Mouse (Mus musculus): ENCODE results near the gene Tspan5.

Tspan5 gene

DNA sequence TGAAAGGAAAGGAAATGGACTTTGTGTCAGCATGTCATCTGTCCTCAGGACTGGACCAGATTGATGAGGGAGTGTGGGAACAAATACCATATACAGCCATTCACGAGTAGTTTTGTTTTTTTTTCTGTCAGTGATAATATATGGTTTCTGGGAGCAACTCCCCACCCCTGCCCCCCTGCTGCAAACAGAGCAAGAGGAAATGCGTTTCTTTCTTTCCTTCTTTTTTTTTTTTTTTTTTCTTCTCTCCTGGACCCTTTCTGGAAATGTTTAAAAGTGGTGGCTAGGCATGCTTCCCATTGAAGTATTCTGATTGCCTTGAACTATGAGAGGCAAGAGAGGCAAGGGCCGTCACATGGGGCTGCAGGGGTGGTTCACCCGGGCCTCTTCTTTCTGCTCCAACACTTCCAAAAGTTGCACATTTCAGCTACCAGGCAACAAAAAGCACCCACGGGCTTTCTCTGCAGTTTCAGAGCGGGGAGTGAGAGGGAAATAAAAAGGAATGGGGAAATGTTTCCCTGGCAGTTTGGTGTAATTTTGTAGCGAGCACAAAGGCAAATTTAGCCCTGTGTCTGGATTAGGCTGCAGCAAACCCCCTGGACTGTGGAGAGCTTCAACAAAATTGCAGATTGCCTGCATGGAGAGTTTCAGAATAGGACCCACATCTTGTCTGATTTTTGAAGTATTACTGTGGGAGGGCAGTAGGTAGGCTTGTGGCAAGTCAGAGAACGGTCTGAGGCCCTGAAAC, 2.2 kb downstream of the Tspan5 start:
- CTCF ChIA-PET = no interaction called here

GRCm38 (mm10) chr3:138745091-138745490, 3.1 kb downstream of the Tspan5 start:
- CTCF ChIA-PET = interaction anchor here (0.6 kb wide), 1 partner anchor 10 kb away, joined by 3 read pairs; no protein-coding TSS in a partner anchor

GRCm38 (mm10) chr3:138745596-138745995, 3.6 kb downstream of the Tspan5 start:
- CTCF ChIA-PET = interaction anchor here (0.6 kb wide), 1 partner anchor 10 kb away, joined by 3 read pairs; no protein-coding TSS in a partner anchor

DNA sequence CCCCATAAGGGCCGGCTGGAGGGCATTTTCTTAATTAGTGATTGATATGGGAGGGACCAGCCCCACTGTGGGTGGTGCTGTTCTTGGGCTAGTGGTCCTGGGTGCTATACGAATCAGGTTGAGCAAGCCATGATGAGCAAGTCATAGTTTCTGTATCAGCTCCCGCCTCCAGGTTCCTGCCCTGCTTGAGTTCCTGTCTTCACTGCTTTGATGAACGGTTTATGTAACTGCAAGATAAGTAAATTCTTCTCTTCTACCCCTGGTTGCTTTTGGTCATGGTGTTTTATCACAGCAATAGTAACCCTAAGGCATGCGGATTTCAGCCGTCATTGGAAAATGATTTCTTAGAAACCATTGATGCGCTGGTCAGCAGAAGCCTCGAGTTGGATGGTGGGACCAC, 4.6 kb downstream of the Tspan5 start:
- CTCF ChIA-PET = interaction anchor here (0.6 kb wide), 1 partner anchor 452 kb away, joined by 7 read pairs; no protein-coding TSS in a partner anchor

GRCm38 (mm10) chr3:138747035-138747434, 5.0 kb downstream of the Tspan5 start:
- CTCF ChIA-PET = no interaction called here

DNA sequence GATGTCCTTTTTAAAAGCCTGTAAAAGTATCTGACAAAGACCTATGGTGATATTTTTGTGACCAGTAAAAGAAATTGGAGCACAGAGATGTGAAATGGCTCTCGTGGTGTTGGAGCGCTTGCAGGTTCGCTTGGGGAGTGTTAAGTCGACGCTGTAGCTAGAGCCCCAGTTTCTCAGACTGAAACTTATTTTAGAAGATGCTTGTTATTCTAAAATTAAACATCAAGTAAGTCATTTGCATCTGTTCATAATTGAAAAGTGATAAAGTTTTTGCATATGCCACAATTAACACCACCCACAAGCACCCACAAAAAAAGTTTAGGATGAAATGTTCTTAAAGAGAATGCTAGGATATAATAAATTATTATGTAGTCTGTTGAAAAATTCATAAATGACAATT, 6.0 kb downstream of the Tspan5 start:
- CTCF ChIA-PET = no interaction called here

DNA sequence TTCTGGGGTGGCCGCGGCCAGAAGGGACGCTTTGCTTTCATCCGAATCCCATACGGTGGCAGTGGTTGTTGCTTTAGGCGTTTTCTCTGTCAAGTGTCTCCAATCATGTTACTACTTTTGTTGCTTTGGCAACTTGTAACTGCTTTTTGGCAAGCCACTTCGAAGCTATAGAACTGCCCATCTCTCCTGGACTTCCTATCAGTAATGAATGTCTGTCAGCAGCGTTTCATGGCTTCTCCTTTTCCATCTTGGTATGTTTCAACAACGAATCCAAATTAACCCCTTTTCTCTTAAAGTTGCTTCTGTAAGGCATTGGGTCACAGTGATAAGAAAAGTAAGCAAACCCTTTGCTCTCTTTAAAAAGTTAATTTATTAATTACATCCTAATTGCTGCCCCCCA, 7.7 kb downstream of the Tspan5 start:
- CTCF ChIA-PET = interaction anchor here (0.6 kb wide), 1 partner anchor 9 kb away, joined by 3 read pairs; no protein-coding TSS in a partner anchor

DNA sequence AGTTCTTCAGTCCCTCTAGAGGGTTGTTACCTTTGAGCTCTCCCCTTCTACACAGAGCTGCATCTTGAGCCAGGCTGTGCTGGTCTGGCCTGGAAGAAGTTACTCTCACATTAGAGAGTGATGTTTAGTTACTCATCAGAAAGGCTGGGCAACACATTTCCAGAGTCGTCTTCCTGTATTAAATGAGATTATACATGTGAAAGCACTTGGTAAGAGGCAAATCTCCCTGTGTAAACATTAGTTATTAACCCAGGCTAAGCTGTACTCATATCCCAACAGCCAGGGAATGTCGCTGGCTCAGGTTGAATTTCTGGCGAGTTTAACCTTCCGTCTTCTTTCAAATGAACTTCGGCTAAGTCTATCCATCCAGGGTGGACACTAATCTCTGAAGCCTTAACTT, 9.3 kb downstream of the Tspan5 start:
- CTCF ChIA-PET = no interaction called here

GRCm38 (mm10) chr3:138752056-138752455, 10.1 kb downstream of the Tspan5 start:
- CTCF ChIA-PET = no interaction called here

DNA sequence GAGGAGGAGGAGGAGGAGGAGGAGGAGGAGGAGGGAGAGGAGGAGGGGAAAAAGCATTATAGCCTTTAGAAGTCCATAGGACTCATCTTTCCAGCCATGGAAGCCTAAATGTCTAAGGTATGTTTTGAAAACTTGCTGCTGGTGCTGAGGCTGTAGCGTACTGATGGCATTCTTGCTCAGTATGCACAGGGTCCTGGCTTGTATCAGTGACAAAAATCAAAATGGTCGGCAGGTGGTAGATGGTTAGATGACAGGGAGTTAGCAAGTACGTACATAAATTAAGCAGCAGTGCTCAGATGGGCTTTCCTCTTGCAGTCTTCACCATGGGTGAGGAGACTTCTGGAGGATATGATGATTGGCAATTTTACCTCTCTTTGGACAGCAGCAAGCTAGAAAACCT, 10.8 kb downstream of the Tspan5 start:
- CTCF ChIA-PET = interaction anchor here (0.6 kb wide), 1 partner anchor 194 kb away, joined by 31 read pairs; no protein-coding TSS in a partner anchor

GRCm38 (mm10) chr3:138753182-138753885, 11.3 kb downstream of the Tspan5 start:
- CTCF ChIA-PET = interaction anchor here (0.6 kb wide), 2 partner anchors 37 to 194 kb away, joined by 7 to 31 read pairs; no protein-coding TSS in a partner anchor

- CTCF ChIA-PET = interaction anchor here (0.6 to 0.7 kb wide), 2 partner anchors 36 to 215 kb away, joined by 3 to 7 read pairs; no protein-coding TSS in a partner anchor
Observed at GRCm38 (mm10) chr3:138754328-138754727, 12.3 kb downstream of the Tspan5 start.

DNA sequence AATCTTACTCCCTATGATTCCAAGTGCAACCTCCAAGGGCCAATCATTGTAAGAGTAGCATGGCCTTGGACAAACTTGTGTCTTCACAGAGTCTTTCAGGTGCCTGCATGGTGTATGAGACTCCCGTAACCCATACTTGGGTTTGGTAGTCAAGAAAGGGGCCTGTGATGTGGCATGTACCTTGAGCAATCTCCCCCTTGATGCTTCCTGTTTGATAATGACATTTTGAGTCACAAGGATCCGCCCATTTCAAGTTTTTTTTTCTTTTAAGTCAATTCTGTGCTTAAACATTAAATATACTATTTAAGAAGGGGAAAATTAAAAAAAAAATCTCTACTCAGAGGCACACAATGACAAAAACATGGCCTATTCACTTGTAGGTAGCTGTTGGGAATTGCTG, 15.3 kb downstream of the Tspan5 start:
- CTCF ChIA-PET = interaction anchor here (0.7 kb wide), 1 partner anchor 473 kb away, joined by 5 read pairs; no protein-coding TSS in a partner anchor

- CTCF ChIA-PET = interaction anchor here (0.5 kb wide), 1 partner anchor 1828 kb away, joined by 7 read pairs; no protein-coding TSS in a partner anchor
Observed at GRCm38 (mm10) chr3:138759968-138760684, 18.1 kb downstream of the Tspan5 start.

DNA sequence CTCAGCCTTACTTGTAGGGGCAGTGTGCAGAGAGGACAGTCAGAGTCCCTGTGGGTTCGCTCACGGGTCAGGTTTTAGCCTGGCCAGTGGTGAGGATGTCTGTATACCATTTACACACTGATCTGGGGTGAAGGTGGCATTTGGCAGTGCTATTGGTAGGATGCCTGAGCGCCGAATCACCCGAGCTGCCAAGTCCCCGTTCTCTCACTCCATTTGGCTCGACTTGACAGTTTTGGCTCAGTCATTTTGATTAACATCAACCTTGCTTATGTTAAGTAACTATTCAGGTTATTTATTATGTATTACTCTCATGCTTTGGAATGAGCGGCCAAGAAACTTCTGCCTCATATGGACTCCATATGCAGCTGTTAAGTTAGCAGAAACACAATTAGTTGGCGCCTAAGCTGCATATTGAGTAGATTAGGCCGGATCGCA, 18.7 kb downstream of the Tspan5 start:
- CTCF ChIA-PET = interaction anchor here (0.5 kb wide), 1 partner anchor 1829 kb away, joined by 7 read pairs; no protein-coding TSS in a partner anchor

- CTCF ChIA-PET = no interaction called here
Observed at GRCm38 (mm10) chr3:138761531-138761930, 19.5 kb downstream of the Tspan5 start.

GRCm38 (mm10) chr3:138763941-138764340, 21.9 kb downstream of the Tspan5 start:
- CTCF ChIA-PET = no interaction called here

DNA sequence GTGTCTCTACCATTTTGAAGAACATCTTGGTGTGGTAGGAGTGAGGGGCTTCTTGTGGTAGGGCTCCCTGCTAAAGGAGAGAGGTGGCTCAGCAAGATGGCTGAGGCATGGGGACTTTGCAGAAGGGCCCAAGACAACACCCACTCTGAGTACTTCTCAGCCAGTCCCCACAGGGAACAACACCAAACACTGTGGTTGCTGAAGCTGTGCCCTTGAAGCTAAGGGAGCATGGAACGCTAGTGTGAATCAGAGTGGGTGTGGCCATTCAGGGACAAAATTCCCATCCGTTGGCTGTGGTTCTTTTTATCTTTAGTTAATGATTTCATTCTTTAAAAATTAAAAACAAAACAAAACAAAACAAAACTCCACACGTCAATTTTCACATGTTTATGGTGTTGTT, 22.8 kb downstream of the Tspan5 start:
- CTCF ChIA-PET = no interaction called here

DNA sequence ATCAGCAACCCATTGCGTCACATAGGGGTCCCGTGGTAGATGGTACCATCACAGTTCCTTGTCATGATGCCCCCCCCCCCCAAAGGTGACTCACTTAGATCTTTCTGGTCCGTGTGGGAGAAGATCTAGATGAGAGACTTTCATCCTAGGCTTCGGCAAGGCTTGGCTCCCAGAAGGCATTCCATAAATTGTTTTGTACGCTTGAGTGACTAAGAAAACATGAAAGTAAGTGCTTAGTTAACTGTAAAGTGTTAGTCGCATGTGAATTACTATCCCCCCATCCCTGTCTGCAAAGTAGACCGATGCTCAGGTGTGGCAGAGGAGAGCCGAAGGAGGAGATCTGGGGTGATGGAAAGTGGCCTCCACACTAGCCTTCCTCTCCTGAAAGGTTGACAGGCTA, 25.0 kb downstream of the Tspan5 start:
- CTCF ChIA-PET = no interaction called here

- CTCF ChIA-PET = no interaction called here
Observed at GRCm38 (mm10) chr3:138768541-138769093, 26.6 kb downstream of the Tspan5 start.

DNA sequence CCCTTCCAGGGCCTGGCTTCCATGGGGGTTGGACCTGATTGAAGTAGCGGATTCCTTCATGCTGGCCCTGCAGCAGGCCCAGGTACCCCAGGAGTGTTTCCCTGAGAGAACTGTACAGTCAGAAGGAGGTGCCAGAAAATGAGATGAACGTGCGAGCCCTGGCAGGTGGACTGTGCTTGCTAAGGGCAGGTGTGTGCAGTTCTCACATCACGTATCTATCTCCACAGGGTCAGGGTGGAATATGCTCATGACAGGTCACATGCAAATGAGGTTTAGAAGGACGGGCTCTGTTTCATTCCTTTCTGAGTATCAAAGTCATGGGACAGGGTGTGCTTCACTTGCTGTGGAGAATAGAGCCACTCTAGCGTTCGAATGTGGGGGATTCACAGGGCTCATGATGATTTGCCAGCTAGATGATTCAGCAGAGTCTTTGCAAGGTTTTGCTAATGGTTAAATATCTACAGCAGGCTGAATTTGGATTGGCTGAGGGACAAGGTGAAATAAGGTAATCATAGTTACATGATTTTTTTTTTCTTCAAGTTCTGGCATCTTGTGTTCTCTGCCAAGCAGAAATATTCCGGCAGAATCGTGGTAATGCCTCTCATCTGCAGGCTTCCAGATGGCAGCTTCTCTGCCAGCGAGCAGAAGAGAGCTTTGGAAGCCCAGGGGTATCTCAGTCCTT, 28.8 kb downstream of the Tspan5 start:
- CTCF ChIA-PET = interaction anchor here (0.7 kb wide), 1 partner anchor 145 kb away, joined by 5 read pairs; no protein-coding TSS in a partner anchor

All from spleen, embryonic (tissue).